Mouse (Mus musculus) stomach, embryonic 16.5 days (tissue): ENCODE results near the gene Plxnd1. TPM values are rescaled to one million over a fixed set of nuclear protein-coding genes. Genes with fewer than 3 reads are reported as not detected.
A peak's percentile ranks its signal among the peaks of the same experiment; 100 is the strongest.

Source experiments
- ATAC-seq: fragments of 200-750 bp; cut with Nextera tagmentation; 2 replicates; pipeline ENCODE4 v1.8.0; 2017; ENCODE audit warnings: moderate number of reproducible peaks, moderate TSS enrichment; ENCODE audit not compliant: insufficient read depth, low FRiP score
- H3K27ac ChIP-seq: fragments of 300-500 bp; sonication (generic); 2 replicates; pipeline ENCODE4 v1.5.1; 2014; ENCODE audit warnings: low read length
- H3K27me3 ChIP-seq: fragments of 300-500 bp; sonication (generic); 2 replicates; pipeline ENCODE4 v1.6.1; 2014; ENCODE audit warnings: low read length, control low read depth, mixed read lengths; ENCODE audit not compliant: control insufficient read depth, insufficient read depth
- H3K36me3 ChIP-seq: fragments of 300-500 bp; sonication (generic); 2 replicates; pipeline ENCODE4 v1.6.1; 2014; ENCODE audit warnings: low read length; ENCODE audit not compliant: control insufficient read depth, insufficient read depth
- H3K4me1 ChIP-seq: fragments of 300-500 bp; sonication (generic); 2 replicates; pipeline ENCODE4 v1.6.1; 2014; ENCODE audit warnings: low read length, control low read depth, mixed read lengths; ENCODE audit not compliant: control insufficient read depth, insufficient read depth
- H3K4me2 ChIP-seq: fragments of 300-500 bp; sonication (generic); 2 replicates; pipeline ENCODE4 v1.6.1; 2014; ENCODE audit warnings: low read depth, low read length, mixed read lengths
- H3K4me3 ChIP-seq: fragments of 300-500 bp; sonication (generic); replicated peaks from 2 replicates; pipeline ENCODE4 v1.5.1; 2014; ENCODE audit warnings: mild to moderate bottlenecking, low read length
- H3K9ac ChIP-seq: fragments of 300-500 bp; sonication (generic); 2 replicates; pipeline ENCODE4 v1.6.1; 2014; ENCODE audit warnings: low read length
- H3K9me3 ChIP-seq: fragments of 300-500 bp; sonication (generic); replicated peaks from 2 replicates; pipeline ENCODE4 v1.6.1; 2016; ENCODE audit warnings: low read length, control low read depth; ENCODE audit not compliant: control insufficient read depth
- WGBS: fragments of 180-500 bp; shearing (Covaris S2); extraction: QIAGEN DNeasy Blood & Tissue Kit; methylation state at CpG from one replicate; pipeline ENCODE4 v1.1.7; 2014; 5-methylcytosine and 5-hydroxymethylcytosine counted together
- polyA plus RNA-seq: library from polyadenylated mRNA; unstranded; fragments of >200 nt; fragmentation: Nextera tagmentation; extraction: Ambion mirVana; gene quantifications from 2 replicates; pipeline ENCODE4 v1.2.1, GENCODE M21; 2015

Plxnd1 gene
- 27.7 and 28.5 TPM in 2 replicates for polyA plus RNA-seq

- WGBS, result 2% methylated on average over 21 of the region's 51 CpGs
- ATAC-seq, result peak; percentile 88
- Histone ChIP-seq H3K9ac (peak within 1 kb of the TSS; percentile 75), H3K27ac (peak within 1 kb of the TSS; percentile 88), H3K9me3 (no peaks in the 10 kb centered on the region), H3K27me3 (peaks cover 8% of the 10 kb centered on the region), H3K4me2 (peak within 1 kb of the TSS; percentile 84), H3K4me1 (peaks cover 56% of the 10 kb centered on the region), H3K4me3 (peak within 1 kb of the TSS; percentile 70), H3K36me3 (no peaks in the 10 kb centered on the region)
Measured at GRCm38 (mm10) chr6:115994877-115995520, at the start of gene Plxnd1. TSS of gene Plxnd1 (minus strand) at chr6:115995005.

- H3K9ac ChIP-seq, result no peak overlapping the region
- no peak overlapping the region for H3K4me3 ChIP-seq
- no peaks in the 10 kb centered on the region for H3K9me3 ChIP-seq
- ATAC-seq, result no peak
- WGBS, result 55% methylated on average over 2 of the region's 2 CpGs
- no peak overlapping the region for H3K4me2 ChIP-seq
- H3K4me1 ChIP-seq, result no peaks in the 10 kb centered on the region
- H3K36me3 ChIP-seq, result no peaks in the 10 kb centered on the region
- no peak overlapping the region for H3K27ac ChIP-seq
- H3K27me3 ChIP-seq, result no peaks in the 10 kb centered on the region
Measured at GRCm38 (mm10) chr6:116044039-116044438, 49.2 kb upstream of the Plxnd1 start.

DNA sequence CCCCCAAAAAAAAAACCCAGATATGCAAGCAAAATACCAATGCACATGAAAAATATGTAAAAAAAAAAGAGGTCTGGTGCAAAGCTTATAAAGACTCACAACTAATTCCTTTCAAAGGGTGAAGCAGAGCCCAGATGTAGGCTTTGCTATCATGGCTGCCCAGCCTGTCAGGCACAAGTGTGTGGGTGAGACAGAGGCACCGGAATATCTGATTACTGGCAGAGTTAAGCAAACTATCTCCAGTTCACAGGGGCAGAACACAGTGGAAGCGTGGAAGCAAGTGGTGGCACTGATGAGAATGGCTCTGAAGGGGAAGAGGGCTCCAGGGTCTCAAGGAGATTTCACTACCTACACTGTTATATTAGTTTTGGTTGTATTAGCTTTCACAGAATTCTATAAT is 43.4 kb upstream of the Plxnd1 start:
- H3K4me2 ChIP-seq, result no peak overlapping the region
- H3K27ac ChIP-seq, result no peak overlapping the region
- no peaks in the 10 kb centered on the region for H3K36me3 ChIP-seq
- H3K9me3 ChIP-seq, result no peaks in the 10 kb centered on the region
- no peak for ATAC-seq
- WGBS, result 80% methylated on average over 2 of the region's 2 CpGs
- H3K4me3 ChIP-seq, result no peak overlapping the region
- H3K27me3 ChIP-seq, result no peaks in the 10 kb centered on the region
- no peaks in the 10 kb centered on the region; the same call in 1 of the 2 replicates for H3K4me1 ChIP-seq
- H3K9ac ChIP-seq, result no peak overlapping the region

DNA sequence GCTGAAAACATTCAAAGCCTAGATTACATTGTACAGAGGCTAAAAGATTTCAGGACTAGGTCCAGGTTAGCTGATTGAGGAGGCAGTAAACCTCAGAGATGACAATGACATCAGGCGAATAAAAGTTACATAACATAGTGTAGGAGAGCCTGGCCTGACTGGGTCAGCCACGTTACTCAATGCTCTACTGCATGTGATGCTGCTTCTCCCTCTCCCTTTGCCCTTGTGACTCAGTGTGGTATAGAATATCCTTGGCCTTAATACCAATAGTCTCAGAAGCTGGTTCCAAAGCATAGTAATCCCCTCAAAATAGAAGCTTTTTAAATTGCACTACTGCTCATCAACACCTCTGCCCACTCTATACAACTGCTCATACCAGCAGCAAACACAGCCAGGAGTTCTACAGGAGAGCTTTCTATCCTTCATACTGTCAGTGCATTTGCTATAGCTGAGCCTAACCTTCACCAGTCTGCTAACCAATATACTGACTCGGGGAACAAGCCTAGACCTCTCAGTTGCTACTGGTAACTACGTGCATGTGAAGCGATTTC is 42.6 kb upstream of the Plxnd1 start:
- 81% methylated on average over 5 of the region's 5 CpGs for WGBS
- H3K9ac ChIP-seq, result no peak overlapping the region
- H3K4me1 ChIP-seq, result no peaks in the 10 kb centered on the region; the same call in 1 of the 2 replicates
- no peak overlapping the region for H3K4me2 ChIP-seq
- H3K36me3 ChIP-seq, result no peaks in the 10 kb centered on the region
- no peaks in the 10 kb centered on the region for H3K27me3 ChIP-seq
- no peaks in the 10 kb centered on the region for H3K9me3 ChIP-seq
- no peak overlapping the region for H3K4me3 ChIP-seq
- no peak for ATAC-seq
- peak overlapping the region; percentile 23; the same call in 1 of the 2 replicates for H3K27ac ChIP-seq

GRCm38 (mm10) chr6:116036555-116036954 is 41.8 kb upstream of the Plxnd1 start:
- no peak for ATAC-seq
- no peak overlapping the region for H3K9ac ChIP-seq
- H3K4me1 ChIP-seq, result peaks cover 4% of the 10 kb centered on the region
- WGBS, result 85% methylated on average over 2 of the region's 2 CpGs
- H3K4me2 ChIP-seq, result no peak overlapping the region
- no peaks in the 10 kb centered on the region for H3K9me3 ChIP-seq
- H3K36me3 ChIP-seq, result no peaks in the 10 kb centered on the region
- H3K27ac ChIP-seq, result no peak overlapping the region
- H3K27me3 ChIP-seq, result no peaks in the 10 kb centered on the region
- H3K4me3 ChIP-seq, result no peak overlapping the region

DNA sequence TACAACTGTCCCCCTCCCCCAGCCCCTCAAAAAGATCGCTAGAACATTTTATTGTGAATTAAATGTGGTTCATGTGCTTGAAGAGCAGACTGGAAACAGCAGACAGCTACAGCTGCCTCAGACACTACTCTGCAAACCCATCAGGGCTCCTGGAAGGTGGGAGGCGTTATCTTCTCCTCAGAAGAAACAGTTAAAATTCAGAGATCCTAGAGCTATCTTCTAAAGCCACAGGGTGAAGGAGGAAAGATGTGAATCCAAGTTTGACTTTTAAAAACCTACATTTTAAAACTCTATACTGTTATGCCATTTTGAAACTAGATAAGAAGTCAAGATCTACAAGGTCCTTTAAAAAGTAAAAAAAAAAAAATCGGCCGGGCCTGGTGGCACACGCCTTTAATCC is 36.2 kb upstream of the Plxnd1 start:
- Histone ChIP-seq H3K4me2 (no peak overlapping the region), H3K27ac (no peak overlapping the region), H3K27me3 (no peaks in the 10 kb centered on the region), H3K36me3 (no peaks in the 10 kb centered on the region), H3K9me3 (no peaks in the 10 kb centered on the region), H3K4me1 (peaks cover 4% of the 10 kb centered on the region; the same call in 1 of the 2 replicates), H3K4me3 (no peak overlapping the region), H3K9ac (no peak overlapping the region)
- no peak for ATAC-seq
- WGBS, result 94% methylated on average over 5 of the region's 5 CpGs

DNA sequence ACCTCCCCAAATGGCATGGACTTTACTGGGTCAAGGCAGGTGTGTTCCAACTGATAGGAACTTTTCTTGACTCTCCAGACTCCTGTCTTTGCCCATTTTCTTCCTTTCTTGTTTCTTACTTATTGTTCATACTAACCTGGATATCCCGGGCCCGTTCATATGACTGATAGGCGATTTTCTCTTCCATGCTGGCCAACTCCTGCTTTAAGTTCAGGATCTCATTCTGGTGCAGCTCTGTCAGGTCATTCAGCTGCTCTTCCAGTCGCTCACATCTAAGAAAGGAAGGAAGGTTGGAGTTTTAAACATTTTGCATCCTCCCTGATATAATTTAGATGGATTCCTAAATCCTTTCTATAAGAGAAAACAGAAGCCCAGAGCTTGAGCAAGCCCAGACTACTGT is 29.9 kb upstream of the Plxnd1 start:
- H3K27ac ChIP-seq, result no peak overlapping the region
- 0 out of 2 replicates have a peak, but pooled peaks cover 8% of the 10 kb centered on the region for H3K36me3 ChIP-seq
- H3K27me3 ChIP-seq, result no peaks in the 10 kb centered on the region
- H3K9ac ChIP-seq, result no peak overlapping the region
- H3K4me2 ChIP-seq, result no peak overlapping the region
- H3K4me1 ChIP-seq, result no peaks in the 10 kb centered on the region
- no peak overlapping the region for H3K4me3 ChIP-seq
- WGBS, result 91% methylated on average over 4 of the region's 4 CpGs
- no peak for ATAC-seq
- H3K9me3 ChIP-seq, result peaks cover 5% of the 10 kb centered on the region

DNA sequence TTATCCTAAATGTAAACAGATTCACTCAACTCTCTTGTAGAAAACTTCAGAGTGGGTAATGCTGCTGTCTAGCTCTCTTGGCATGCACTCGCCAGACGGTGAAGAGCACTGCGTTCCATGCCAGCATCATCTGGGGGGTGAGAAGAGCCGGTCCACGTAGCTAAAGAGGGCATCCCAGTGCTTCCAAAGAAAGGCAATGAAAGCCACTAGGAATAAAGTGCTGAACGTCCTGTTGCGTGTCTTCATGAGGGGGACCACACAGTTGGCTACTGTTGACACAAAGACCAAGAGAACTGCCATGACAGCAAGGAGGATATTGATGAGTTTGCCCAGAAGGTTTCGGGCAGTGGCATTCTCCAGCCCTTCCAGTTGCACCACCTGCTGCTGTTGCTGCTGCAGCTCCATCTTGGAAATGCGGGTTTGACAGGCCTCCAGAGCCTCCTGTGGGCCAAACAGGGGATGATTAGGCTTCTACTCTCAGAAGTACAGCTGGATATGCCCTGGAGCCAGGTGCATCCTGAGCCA is 27.2 kb upstream of the Plxnd1 start:
- no peaks in the 10 kb centered on the region for H3K27me3 ChIP-seq
- WGBS, result 88% methylated on average over 9 of the region's 9 CpGs
- no peak overlapping the region for H3K4me3 ChIP-seq
- H3K4me1 ChIP-seq, result no peaks in the 10 kb centered on the region
- H3K9ac ChIP-seq, result no peak overlapping the region
- 0 out of 2 replicates have a peak, but pooled peaks cover 8% of the 10 kb centered on the region for H3K36me3 ChIP-seq
- no peak overlapping the region for H3K4me2 ChIP-seq
- no peak overlapping the region for H3K27ac ChIP-seq
- peaks cover 5% of the 10 kb centered on the region for H3K9me3 ChIP-seq
- peak; percentile 64 for ATAC-seq

DNA sequence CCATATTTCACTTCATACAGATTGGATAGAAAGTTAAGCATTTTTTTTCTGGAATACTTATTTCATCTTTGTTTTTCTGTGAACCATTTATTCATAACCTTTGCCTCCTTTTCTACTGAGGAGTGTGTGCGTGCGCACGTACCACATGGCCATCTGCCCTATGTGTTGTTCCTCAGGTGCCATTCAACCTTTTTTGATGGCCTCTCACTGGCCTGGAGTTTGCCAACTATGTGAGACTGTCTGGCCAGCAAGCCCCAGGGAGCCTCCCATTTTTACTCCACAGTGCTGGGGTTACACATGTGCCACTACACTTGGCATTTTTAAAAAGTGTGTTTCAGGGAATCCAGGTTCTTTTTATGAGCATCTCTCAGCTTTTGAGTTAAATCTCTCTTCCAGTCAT is 21.1 kb upstream of the Plxnd1 start:
- WGBS, result 90% methylated on average over 3 of the region's 3 CpGs
- no peaks in the 10 kb centered on the region for H3K27me3 ChIP-seq
- H3K27ac ChIP-seq, result no peak overlapping the region
- no peak overlapping the region for H3K4me3 ChIP-seq
- no peak overlapping the region for H3K4me2 ChIP-seq
- 0 out of 2 replicates have a peak, but pooled peaks cover 3% of the 10 kb centered on the region for H3K36me3 ChIP-seq
- ATAC-seq, result no peak
- H3K4me1 ChIP-seq, result peaks cover 3% of the 10 kb centered on the region; the same call in 1 of the 2 replicates
- no peak overlapping the region for H3K9ac ChIP-seq
- no peaks in the 10 kb centered on the region for H3K9me3 ChIP-seq
